Mouse (Mus musculus) CH12.LX (cell line): ENCODE results near the gene Degs2.

ENCODE experiments used
- CTCF ChIP-seq, 2 experiments: IDR thresholded peaks in 1 of 2; conservative IDR thresholded peaks in 1 of 2; 2 replicates each; pipeline ENCODE4 v1.5.1; 2011 to 2012; ENCODE audit warnings: low read depth in 2 of 2, low read length in 2 of 2, improper control_type of control experiment in 1 of 2, inconsistent platforms in 1 of 2, mild to moderate bottlenecking in 1 of 2, moderate library complexity in 1 of 2
- MAX ChIP-seq: IDR thresholded peaks from 2 replicates; pipeline ENCODE4 v1.6.1; 2011; ENCODE audit warnings: low read length, improper control_type of control experiment
- MAZ ChIP-seq: IDR thresholded peaks from 2 replicates; pipeline ENCODE4 v1.6.1; 2012; ENCODE audit warnings: low read depth, mild to moderate bottlenecking, inconsistent platforms, low read length, improper control_type of control experiment, moderate library complexity
- POLR2A ChIP-seq: IDR thresholded peaks from 2 replicates; pipeline ENCODE4 v1.6.1; 2011; ENCODE audit warnings: low read depth, mild to moderate bottlenecking, improper control_type of control experiment, low read length
- RCOR1 ChIP-seq: conservative IDR thresholded peaks from 2 replicates; pipeline ENCODE4 v1.6.1; 2012; ENCODE audit warnings: low read depth, mild to moderate bottlenecking, inconsistent platforms, low read length, improper control_type of control experiment
- SIN3A ChIP-seq: IDR thresholded peaks from 2 replicates; pipeline ENCODE4 v1.6.1; 2012; ENCODE audit warnings: low read length, improper control_type of control experiment, inconsistent platforms

DNA sequence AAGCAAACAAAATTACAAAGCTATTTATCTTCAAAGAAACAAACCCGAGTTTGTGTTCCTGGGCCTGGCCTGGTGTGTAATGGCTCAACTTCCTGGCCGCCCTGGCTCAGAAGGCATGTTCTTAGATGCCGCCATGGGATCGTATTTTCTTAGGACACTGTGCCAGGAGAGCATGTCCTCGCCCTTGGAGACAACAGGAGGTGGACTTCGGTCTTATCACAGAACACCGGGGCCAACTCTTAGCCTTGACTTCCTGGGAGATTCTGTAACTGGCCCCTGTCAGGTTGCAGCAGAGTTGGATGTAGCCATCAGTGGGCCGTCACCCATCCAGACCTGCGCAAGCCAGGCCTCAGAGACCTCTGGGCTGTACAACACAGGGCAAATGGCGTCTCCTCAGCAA lies 2.5 kb downstream of the Degs2 start:
- TF ChIP-seq RCOR1 (no peak), POLR2A (no peak), MAZ (no peak), MAX (no peak), SIN3A (no peak), CTCF (conservative IDR thresholded peaks at IDR 0.05 in 1 of 2, IDR thresholded peaks at IDR 0.05 in 1 of 2; ENCODE audit: low read depth in 2 of 2, low read length in 2 of 2) (no peak)
